Mouse (Mus musculus): ENCODE measurements around the gene Ptger4. TPM values are rescaled to one million over a fixed set of nuclear protein-coding genes. Genes with fewer than 3 reads are reported as not detected.

The Ptger4 gene
- total RNA-seq, 2 experiments from 2014 or later = 1.1 to 1.2 TPM

DNA sequence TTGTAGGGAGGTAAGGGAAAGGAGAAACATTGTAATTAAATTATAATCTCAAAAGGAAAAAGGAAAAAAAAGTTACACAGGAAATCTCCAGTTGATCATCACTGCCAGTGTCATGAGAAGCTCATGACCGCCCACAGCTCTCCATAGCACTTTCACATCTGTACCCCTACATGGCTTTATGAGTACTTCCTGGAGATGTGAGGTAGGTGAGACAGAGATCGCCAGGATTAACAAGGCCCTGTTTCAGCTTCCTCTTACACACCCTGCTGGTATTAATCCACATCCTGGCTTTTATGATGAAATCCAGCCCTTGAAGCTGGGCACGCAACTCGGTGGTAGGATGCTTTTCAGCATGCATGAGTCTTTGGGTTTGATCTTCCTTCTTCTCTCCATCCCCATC lies 6.2 kb upstream of the Ptger4 start:
- intact Hi-C loops (cut with DNase I) = no loop called here
- no peak for DNase-seq (ENCODE audit: extremely low spot score in 1 of 2, low spot score in 2 of 2)
- no peak overlapping the region for H3K4me3 ChIP-seq
- TF ChIP-seq CTCF (IDR thresholded peaks at IDR 0.05) = no peak
- H3K27ac ChIP-seq = no peak overlapping the region

DNA sequence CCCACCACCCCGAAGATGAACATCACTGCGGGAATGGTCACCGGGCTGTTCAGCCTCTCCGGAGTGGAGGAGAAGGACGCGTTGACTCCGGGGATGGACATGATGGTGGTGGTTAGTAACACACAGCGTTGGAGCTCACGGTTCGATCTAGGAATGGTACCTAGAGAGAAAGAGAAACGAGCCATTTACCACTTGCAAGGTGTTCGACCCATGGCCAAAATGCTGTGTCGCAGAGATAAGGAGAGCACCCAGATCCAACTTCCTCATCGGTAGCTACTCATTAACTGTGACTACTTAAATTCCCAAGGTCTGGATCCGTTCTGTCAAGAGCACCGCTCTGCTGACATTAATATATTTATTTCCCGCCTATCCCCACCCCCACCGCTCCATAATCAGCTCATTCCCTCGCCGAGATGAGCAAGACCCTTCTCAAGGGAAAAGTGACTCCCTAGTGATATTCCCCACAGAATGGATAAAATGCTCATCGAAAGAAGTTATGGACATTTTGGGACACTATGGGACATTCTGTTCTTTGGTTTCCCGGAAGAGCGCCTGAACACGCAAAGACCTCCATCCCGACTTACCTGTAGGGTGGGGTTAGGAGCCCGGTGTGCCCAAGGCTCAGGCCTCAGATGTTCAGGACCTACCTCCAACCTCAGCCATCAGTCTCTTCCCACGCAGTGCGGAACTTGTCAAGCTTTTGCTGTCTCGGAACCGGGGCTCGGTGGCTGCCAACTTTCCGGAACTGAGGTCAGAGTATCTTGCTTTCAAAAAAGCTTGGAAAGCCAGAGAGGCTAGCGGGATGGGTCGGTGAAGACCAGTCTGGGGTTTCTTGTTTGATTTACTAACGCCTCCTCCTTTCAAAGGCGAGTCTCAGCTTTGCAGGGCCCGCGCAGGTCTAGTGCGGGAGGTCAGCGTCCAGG lies 690 bp downstream of the Ptger4 start:
- intact Hi-C loops (cut with DNase I) = no loop called here
- Histone ChIP-seq H3K27ac (no peak overlapping the region), H3K4me3 (peak overlapping the region; percentile 51)
- no peak for TF ChIP-seq CTCF (IDR thresholded peaks at IDR 0.05)
- DNase-seq (ENCODE audit: extremely low spot score in 1 of 2, low spot score in 2 of 2) = no peak

DNA sequence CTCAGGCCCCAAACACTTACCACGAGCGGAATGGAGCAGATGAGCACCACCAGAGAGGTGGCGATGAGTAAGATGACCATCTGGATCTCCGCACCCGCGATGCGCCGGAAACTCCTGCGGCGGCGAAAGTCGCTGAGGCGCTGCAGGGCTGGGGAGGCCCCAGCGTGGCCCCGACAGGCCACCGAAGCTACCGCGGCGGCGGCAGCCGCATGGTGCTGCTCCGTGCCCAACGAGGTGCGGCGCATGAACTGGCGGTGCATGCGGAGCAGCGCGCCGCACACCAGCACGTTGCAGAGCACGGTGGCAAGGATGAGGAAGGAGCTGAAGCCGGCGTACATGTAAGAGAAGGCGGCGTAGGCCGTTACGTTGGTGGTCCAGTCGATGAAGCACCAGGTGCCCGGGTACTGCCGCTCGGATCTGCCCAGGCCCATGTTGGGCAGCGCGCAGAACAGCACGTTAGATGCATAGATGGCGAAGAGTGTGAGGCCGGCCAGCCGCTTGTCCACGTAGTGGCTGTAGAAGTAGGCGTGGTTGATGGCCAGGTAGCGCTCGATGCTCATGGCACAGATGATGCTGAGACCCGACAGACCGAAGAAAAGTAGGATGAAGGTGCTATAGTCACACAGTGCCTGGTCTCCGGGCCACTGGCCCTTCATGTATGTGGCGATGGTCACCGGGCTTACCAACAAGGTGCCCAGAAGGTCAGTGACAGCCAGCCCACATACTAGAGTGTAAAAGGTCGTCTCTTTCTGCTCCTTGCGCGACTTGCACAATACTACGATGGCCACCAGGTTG lies 1.5 kb downstream of the Ptger4 start:
- Histone ChIP-seq H3K27ac (no peak overlapping the region), H3K4me3 (peak overlapping the region; percentile 46)
- no peak for TF ChIP-seq CTCF (IDR thresholded peaks at IDR 0.05)
- peak; percentile 29 to 56 for DNase-seq (ENCODE audit: extremely low spot score in 1 of 2, low spot score in 2 of 2)
- intact Hi-C loops (cut with DNase I) = no loop called here

DNA sequence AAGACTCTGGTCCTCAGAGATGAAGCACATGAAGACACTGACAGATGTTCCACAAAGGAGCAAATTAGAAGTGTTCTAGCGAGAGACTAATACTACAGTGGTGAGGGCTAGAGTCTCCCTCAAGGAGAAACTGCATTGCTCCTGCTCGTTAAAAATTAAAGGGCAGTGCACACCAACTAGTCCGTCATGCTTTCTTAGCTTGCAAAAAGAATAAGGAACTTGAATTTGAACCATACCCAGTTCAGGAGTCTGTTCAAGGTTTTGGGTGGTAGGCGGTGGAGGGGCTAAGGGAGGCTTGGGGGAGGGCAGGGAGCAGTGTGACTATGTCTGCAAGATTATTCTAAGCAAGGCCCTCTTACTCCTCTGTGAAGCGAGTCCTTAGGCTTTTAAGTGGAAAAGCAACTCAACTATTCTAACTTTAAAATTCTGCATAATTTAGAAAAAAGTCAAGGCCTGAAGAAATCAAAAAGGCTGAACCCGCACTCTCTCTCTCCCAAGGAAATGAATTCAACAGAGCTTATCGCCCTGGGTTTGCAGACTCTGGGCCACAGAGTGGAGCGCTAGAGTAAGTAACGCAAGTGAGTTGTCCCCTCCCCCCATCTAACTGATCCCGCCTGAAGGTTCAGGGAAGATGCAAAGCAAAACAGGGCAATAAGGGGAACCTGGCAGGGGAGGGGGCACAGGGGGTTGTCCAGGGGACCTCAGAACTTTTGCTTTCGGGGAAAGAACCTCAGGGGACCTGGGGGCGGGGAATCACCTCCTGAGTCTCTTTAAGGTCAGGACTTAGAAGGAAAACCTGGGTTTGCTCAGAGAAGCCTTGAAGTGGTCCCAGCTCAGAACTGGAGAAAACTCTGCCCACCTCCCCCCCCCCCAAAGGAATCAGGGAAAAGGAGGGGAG lies 2.4 kb downstream of the Ptger4 start:
- no peak overlapping the region for H3K27ac ChIP-seq
- peak in 1 of 2 experiments; percentile 41 for DNase-seq (ENCODE audit: extremely low spot score in 1 of 2, low spot score in 2 of 2)
- intact Hi-C loops (cut with DNase I) = no loop called here
- TF ChIP-seq CTCF (IDR thresholded peaks at IDR 0.05) = peak; percentile 11
- H3K4me3 ChIP-seq = peak overlapping the region; percentile 46

DNA sequence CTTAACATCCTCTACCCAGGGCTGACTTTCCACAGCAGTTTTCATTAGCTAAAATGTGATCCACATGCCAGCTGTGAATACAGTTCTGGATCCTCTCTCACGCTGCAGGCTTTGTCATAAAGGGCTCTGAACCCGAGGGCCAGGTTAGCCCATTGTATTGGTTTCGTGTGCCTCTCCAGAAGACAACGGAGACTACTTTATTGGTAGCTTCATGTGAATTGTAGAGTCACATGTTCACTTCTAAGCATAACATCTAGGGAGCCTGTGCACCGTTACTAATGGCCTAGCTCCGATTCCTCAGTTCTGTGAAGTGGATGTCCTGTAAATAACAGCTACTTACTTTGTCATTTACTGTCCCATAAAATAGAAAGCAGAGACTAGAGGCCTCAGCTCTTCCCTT lies 3.6 kb downstream of the Ptger4 start:
- H3K27ac ChIP-seq = no peak overlapping the region
- intact Hi-C loops (cut with DNase I) = no loop called here

DNA sequence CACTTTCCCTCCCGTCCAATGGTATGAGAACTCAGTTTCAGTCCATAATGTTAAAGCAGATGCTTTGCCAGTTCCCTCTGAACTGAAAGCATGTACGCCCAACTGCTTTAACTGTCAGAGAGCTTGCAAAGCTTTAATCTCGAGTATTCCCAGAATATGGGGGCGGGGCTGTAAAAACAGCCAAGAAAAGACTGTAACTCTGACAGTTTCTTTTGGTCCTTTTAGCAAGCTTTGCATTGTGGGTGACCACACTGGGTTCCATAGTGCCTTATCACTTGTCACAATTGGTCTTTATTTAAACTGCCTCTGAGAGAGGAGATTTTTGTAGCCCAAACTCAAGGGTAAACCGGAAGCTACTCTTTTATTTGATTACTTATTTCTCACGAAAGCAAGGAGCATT lies 4.1 kb downstream of the Ptger4 start:
- intact Hi-C loops (cut with DNase I) = no loop called here
- Histone ChIP-seq H3K27ac (no peak overlapping the region), H3K4me3 (no peak overlapping the region)
- no peak for DNase-seq (ENCODE audit: extremely low spot score in 1 of 2, low spot score in 2 of 2)
- no peak for TF ChIP-seq CTCF (IDR thresholded peaks at IDR 0.05)

More for the DNA sequence above, 3.6 kb downstream of the Ptger4 start:
- no peak overlapping the region for H3K4me3 ChIP-seq
- no peak for DNase-seq (ENCODE audit: extremely low spot score in 1 of 2, low spot score in 2 of 2)
- TF ChIP-seq CTCF (IDR thresholded peaks at IDR 0.05) = no peak

DNA sequence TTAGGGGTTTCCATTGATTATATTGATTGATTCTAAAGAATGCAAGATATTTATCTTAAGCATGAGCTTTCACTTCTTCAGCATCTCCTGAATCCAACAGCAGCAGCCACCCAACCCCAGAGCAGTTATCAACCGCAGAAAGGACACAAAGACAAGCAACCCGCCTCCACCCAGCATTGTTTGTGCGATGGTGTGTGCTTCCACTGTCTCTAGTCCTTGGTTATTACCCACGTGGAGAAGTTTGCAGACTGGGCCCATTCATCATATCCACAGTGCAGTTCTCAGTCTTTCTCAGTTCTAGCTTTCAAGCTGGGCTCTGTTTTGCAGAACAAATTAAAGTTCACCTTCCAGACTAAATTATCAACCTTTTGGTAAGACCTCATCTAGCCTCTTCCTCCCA lies 4.6 kb downstream of the Ptger4 start:
- Histone ChIP-seq H3K4me3 (no peak overlapping the region), H3K27ac (no peak overlapping the region)
- intact Hi-C loops (cut with DNase I) = no loop called here
- no peak for DNase-seq (ENCODE audit: extremely low spot score in 1 of 2, low spot score in 2 of 2)
- TF ChIP-seq CTCF (IDR thresholded peaks at IDR 0.05) = no peak

DNA sequence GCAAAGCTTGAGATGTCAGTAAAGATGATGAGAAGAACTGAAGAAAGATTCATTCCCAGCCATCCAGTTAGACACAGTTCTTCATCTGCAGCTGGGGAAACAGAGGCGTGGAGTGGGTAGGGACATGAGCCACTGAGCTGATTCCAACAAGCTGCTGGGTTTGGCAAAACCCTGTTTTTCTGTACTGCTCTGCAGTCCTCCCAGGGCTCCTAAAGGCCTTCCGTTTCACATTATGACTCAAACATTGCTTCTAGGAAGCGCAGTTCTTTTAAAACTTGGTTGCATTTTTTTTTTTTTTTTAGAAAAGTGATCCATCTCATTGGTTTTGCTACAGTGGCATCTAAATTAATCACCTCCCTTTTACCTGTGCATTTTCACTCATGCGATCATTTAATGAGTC lies 5.4 kb downstream of the Ptger4 start:
- Histone ChIP-seq H3K4me3 (no peak overlapping the region), H3K27ac (no peak overlapping the region)
- TF ChIP-seq CTCF (IDR thresholded peaks at IDR 0.05) = no peak
- no peak for DNase-seq (ENCODE audit: extremely low spot score in 1 of 2, low spot score in 2 of 2)
- intact Hi-C loops (cut with DNase I) = no loop called here

DNA sequence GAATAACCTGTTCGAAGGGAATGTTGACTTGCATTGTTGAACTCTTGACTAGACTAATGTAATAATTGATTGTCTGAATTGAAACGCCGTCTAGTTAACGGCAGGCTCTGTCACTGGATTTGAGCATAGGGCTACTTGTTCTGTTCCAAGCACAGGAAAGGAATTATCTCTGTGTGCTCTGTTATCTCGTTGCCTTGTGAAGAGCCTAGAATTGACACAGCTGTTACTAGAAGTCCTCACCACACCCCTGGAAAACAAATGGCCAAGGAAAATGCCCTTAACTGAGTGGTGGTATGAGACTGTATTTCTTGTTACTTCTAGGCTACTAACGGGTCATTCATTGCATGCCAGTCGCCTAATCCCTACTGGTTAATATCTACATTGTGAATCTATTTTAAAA lies 5.9 kb downstream of the Ptger4 start:
- no peak for TF ChIP-seq CTCF (IDR thresholded peaks at IDR 0.05)
- H3K27ac ChIP-seq = no peak overlapping the region
- DNase-seq (ENCODE audit: extremely low spot score in 1 of 2, low spot score in 2 of 2) = no peak
- intact Hi-C loops (cut with DNase I) = no loop called here
- H3K4me3 ChIP-seq = no peak overlapping the region

DNA sequence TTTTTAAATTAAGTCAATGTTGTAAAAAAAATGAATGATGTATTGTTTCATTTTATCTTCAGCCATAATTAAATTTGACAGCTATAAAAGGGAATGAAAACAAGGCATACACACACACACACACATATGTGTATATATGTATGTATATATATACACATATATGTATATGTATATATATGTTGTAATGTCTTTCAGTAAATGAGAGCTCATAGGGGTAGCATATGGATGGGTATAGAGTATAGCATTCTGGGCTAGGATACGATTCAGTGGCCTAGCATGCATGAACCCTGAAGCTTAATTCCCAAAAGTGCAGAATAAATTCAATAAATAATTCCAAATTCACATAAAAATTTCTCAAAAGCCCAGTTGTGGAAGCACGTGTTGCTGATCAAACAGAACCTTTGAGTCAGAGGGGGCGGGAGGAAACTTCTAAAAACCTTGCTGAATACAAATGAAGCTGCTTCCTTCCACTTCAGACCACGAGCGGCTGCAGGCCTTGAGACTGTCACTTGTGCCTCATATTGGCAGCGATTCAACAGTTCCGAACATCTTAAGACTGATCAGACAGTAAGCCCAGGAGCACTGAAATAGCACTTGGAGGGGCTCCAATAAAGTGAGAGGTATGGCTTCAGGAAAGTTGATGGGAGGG lies 6.9 kb downstream of the Ptger4 start:
- intact Hi-C loops (cut with DNase I) = no loop called here
- DNase-seq (ENCODE audit: extremely low spot score in 1 of 2, low spot score in 2 of 2) = no peak
- TF ChIP-seq CTCF (IDR thresholded peaks at IDR 0.05) = no peak
- no peak overlapping the region for H3K27ac ChIP-seq
- H3K4me3 ChIP-seq = no peak overlapping the region

DNA sequence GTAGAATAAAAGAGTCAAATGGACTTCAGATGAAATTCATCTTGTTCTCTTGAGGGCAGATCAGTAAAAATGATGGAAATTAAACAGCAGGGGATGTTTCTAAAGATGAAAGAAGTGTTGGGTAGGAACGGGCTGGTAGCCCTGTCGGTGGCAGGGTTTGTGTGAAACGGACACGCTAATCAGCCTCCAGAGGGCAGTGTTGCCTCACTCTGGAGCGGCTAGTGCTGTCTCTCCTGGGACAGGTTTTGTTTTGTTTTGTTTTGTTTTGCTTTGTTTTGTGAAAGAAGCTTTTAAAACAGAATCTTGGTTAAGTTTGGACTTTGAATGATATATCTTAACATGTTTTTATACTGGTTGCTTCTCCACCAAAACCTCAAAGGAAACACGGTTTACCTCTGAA lies 7.4 kb downstream of the Ptger4 start:
- DNase-seq (ENCODE audit: extremely low spot score in 1 of 2, low spot score in 2 of 2) = peak; percentile 71 to 81
- TF ChIP-seq CTCF (IDR thresholded peaks at IDR 0.05) = peak; percentile 98
- no peak overlapping the region for H3K4me3 ChIP-seq
- intact Hi-C loops (cut with DNase I) = loop anchor here (1.0 kb wide), 3 partner anchors 679 to 973 kb away; no protein-coding TSS in a partner anchor
- H3K27ac ChIP-seq = no peak overlapping the region
